Mouse (Mus musculus) v-Abl transformed pro-B cells (cell line): ENCODE measurements around the gene Spon1.

ENCODE experiments used
- in situ Hi-C, 2 experiments: fragments of 400-800 bp; cut with MboI; formaldehyde crosslinking; loops; one replicate each; pipeline ENCODE4 v1.15.1; 2025; ENCODE audit not compliant: unreplicated experiment in 2 of 2

Spon1 gene

GRCm38 (mm10) chr7:113972536-113972935 lies 206.7 kb downstream of the Spon1 start:
- in situ Hi-C loops = no loop called here

DNA sequence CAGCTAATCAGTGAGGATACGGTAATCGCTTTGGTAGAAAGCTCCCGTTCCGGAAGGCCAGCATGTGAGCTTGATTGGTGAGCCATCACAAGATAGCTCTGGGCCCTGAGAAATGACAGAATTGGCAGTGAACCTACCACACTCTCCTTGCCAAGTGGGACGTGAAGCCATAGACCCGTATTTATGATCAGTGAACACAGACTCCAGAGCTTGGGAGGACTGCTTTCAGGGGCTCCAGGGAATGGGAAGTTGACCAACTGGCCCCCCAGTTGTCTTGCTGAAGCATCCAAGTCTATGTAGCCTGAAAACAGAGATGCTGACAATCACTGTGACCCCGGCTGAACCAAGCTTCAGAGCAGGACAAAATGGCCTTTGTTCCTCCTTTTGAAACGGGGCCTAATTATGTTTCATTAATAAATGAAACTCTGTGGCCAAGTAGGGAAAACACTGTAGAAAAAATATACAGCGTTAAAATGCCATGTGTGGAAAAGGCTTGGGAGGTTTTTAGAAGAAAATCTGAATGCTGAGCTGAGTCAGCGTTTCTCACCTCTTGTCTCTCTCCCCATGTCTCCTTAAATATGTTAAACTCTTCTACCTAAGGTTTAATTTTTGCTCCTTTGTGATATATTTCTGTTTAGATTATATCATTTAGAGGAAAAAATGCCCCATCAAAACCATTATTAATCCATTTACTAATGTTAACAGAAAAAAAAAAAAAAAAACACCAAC lies 220.8 kb downstream of the Spon1 start:
- in situ Hi-C loops = no loop called here

- in situ Hi-C loops = no loop called here
Measured at GRCm38 (mm10) chr7:113988156-113988555, 222.4 kb downstream of the Spon1 start.

- in situ Hi-C loops = no loop called here
Measured at GRCm38 (mm10) chr7:113997675-113998354, 232.0 kb downstream of the Spon1 start.

GRCm38 (mm10) chr7:114004171-114004570 lies 238.4 kb downstream of the Spon1 start:
- in situ Hi-C loops = loop anchor here in 1 of 2 experiments (25.0 kb wide), 2 partner anchors 242 to 808 kb away; partner anchors contain the start of gene Spon1

DNA sequence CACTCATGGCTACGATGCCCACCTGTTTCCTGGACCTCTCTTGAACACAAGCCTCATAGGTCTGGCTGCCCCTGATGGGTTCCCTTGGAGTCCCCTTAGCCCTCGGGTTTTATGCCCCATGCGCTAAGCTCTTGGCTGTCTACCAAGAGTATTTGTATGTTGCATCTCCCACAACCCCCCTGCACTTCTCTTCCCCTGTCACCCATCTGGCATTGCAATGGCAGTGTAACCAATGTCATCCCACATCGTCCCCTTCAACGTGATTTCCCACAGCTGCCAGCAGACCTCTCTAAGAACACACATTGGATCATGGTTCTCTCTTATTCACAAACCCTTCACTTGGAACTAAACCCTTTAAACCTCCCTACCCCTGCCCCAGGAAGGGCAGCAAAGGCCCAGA lies 239.7 kb downstream of the Spon1 start:
- in situ Hi-C loops = loop anchor here in 1 of 2 experiments (25.0 kb wide), 2 partner anchors 243 to 807 kb away; partner anchors contain the start of gene Spon1

GRCm38 (mm10) chr7:114006456-114006855 lies 240.7 kb downstream of the Spon1 start:
- in situ Hi-C loops = loop anchor here in 1 of 2 experiments (25.0 kb wide), 2 partner anchors 244 to 806 kb away; partner anchors contain the start of gene Spon1

DNA sequence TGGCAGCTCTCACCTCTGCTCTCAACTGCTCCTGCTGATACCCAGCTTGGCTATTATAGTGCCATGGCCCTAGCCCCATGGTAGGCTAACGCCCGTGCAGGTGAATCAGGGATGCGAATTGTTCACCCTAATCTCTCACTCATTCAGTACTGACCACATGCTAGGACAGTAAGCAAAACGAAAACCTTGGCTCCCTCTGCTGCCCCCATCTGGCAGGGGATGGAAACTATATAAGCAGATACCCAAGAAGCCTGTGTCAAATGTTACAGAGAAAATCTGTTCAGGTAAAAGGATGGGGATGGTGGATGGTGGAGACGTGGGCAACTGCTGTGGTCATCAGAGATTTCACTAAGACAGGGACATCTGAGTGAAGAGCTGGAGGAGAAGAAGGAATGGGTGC lies 241.8 kb downstream of the Spon1 start:
- in situ Hi-C loops = loop anchor here in 1 of 2 experiments (25.0 kb wide), 2 partner anchors 245 to 805 kb away; partner anchors contain the start of gene Spon1

DNA sequence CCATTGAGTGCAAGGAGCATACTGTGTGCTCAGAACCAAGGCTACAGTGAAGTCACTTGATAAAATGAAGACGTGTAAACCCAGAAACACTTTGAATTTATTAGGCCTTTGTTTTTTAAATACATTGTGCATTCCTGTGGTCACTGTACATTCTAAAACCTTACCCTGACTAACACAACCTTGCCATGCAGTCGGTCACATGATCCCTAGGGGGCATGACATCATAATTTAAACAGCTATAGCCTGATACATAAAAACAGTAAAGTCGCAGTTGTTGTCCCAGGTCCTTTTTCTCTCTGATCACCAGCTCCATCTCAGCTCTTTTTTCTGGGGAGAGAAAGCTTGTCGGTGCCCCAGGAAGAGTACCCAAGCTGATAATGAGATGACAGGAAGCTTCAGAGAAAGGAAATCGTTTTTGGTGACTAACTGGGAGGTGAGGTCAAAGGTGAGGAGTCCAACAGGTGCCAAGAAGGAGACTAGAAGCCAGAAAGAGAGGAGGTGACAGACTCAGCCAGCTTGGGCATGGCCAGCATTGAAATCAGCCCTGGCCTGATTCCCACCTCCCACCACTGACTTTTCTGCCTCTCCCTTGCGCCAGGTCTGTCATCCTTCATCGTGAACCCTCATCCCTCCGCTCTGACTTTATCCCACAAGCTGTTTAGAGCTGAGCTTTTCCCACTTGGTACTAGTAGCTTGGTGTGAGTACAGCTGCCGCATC lies 246.1 kb downstream of the Spon1 start:
- in situ Hi-C loops = loop anchor here (10.0 to 25.0 kb wide), 4 partner anchors 250 to 867 kb away; partner anchors contain the start of gene Spon1 (in 1 of the 2)

DNA sequence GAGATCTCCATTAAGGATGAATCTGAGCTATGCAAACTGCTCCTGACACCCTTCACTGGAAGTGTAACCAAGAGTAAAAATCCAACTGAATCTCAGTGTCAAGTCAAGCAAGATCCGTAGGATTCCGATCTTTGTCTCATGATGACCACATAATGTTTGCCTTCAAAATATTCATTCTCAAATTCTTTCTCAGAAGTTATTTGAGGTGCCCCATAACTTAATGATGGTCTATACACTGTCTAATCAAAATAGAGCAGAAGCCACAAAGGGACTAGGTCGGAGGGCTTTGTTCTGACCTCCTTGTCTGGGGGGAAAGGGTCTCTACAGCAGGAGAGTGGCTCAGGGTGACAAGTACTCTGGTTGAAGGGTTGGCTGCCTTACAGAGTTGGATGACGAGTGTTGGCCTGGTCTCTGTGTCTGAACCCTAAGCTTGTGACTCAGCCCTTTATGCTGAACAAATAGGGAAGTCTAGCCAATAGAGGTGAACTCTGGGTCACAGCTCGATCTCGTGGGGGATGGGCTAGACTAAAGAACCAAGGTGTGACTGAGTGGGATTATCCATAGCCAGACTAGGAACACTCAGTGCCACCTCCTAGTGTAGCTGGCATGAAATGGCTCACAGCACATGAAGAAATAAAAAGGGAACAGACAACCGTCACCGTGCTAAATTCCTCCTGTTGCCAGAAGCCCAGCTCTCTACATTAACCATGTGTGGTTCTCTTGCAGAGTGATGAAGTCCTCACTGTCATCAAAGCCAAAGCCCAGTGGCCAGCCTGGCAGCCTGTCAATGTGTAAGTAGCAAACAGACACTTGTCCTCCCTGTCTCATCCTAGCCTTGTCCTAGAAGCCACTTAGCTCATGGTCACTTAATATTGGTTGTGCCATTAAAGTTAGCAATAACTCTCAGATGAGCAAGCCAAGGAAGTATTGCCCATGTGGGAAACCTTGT lies 250.5 kb downstream of the Spon1 start:
- in situ Hi-C loops = loop anchor here (5.0 to 25.0 kb wide), 5 partner anchors 254 to 871 kb away; partner anchors contain the start of gene Spon1 (in 1 of the 2)

DNA sequence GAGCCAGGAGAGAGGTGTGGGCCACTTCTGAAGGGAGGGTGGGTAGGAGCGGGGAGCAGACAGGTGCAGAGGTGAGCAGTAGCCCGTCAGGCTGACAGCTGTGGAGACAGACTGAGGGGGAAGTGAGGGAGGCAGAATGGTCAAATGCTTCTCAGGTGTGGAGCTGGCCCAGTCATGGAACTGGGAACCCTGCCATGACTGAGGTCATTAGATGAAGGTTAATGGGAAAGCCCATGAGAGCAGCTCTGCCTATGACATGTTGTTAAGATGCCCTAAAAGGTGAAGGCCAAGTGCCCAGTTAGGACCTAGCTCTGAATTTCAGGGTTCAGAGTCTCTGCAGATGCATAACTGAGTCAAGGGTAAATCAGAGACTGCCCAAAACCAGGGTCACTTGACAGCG lies 253.1 kb downstream of the Spon1 start:
- in situ Hi-C loops = loop anchor here (5.0 to 25.0 kb wide), 5 partner anchors 257 to 874 kb away; partner anchors contain the start of gene Spon1 (in 1 of the 2)

DNA sequence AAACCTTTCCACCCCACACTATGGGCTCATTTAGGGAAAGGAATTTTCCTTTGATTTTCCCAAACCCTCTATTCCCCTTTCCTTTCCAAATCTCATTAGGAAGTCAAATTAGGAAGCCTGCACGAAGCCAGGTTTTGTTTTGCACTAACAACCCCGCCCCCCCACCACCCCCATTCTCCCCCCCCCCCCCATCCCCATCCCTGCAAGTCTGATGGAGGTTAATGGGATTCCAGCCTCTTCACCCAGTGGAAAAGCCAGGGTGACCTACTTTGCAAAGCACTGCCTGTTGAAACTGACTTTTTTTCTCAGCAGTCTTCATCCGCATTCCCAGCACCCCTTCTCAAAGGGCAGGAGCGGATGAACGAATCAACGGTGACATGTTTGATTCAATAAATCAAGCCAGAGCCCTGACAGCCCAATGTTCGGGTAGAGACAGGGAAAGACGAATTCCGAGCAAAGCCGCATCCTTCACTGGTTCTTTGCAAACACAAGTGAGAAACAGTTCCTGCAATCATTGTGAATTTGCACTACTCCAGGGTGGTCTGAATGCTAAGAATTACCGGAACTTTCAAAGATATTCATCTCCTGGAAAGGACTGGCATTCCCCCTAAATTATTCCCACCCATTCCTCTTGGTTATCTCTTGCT lies 254.4 kb downstream of the Spon1 start:
- in situ Hi-C loops = loop anchor here (5.0 to 25.0 kb wide), 9 partner anchors 258 to 878 kb away; partner anchors contain the start of gene Spon1 (in 1 of the 2)

DNA sequence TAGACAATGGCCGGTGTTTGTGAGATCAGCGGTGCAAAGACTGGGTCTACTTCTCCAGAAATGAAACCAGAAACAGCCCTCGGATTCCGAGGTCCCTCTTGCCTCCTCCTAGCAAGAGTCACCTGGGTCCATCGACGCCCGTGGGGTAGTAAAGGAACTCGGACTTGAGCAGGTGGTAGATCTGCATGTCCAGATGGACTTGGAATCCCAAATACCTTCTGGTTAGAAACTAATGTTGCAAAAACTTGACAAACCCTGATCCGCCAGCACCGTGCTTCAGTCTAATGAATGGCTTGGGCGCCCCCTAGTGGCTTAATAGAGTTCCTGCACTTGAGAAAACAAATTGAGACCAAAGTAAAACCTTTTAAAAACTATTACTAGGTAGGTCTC lies 254.9 kb downstream of the Spon1 start:
- in situ Hi-C loops = loop anchor here (5.0 to 25.0 kb wide), 9 partner anchors 258 to 878 kb away; partner anchors contain the start of gene Spon1 (in 1 of the 2)

DNA sequence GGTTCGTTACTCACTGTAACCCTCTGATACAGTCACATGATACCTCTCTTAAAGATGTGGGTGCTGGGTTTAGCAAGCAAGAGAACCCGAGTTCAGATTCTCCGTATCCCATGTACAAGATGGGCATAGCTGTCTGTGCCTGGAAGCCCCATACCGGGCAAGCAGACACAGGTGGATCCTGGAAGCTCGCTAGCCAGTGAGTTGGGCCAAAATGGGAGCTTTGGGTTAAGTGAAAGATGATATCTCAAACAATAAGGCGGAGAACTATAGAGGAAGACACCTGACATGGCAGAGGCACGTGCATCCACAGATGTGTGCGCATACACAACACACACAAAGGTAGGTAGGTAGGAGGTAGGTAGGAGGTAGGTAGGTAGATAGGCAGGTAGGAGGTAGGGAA lies 261.1 kb downstream of the Spon1 start:
- in situ Hi-C loops = loop anchor here (10.0 kb wide), 5 partner anchors 282 to 788 kb away; no protein-coding TSS in a partner anchor

GRCm38 (mm10) chr7:114027406-114027805 lies 261.6 kb downstream of the Spon1 start:
- in situ Hi-C loops = loop anchor here (10.0 kb wide), 5 partner anchors 283 to 787 kb away; no protein-coding TSS in a partner anchor

- in situ Hi-C loops = loop anchor here (10.0 kb wide), 5 partner anchors 284 to 786 kb away; no protein-coding TSS in a partner anchor
Measured at GRCm38 (mm10) chr7:114028828-114029227, 263.0 kb downstream of the Spon1 start.

GRCm38 (mm10) chr7:114029596-114029995 lies 263.8 kb downstream of the Spon1 start:
- in situ Hi-C loops = loop anchor here (10.0 kb wide), 5 partner anchors 285 to 785 kb away; no protein-coding TSS in a partner anchor

DNA sequence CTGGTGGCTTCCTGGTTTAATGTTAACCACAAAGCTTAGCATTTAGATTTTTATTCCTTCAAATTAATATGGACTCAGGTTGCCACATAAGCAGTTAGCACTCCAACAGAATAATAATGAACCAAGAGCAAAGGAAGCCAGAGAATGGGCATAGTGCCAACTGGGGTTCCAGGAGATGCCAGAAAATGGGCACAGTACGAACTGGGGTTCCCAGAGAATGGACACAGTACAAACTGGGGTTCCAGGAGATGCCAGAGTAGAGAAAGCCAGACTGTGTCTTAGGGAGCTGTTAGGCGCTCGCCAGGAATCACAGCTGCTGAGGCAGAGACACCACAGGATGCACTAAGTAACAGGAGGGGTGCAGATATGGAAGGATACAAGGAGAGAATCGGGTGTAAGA lies 271.4 kb downstream of the Spon1 start:
- in situ Hi-C loops = no loop called here

DNA sequence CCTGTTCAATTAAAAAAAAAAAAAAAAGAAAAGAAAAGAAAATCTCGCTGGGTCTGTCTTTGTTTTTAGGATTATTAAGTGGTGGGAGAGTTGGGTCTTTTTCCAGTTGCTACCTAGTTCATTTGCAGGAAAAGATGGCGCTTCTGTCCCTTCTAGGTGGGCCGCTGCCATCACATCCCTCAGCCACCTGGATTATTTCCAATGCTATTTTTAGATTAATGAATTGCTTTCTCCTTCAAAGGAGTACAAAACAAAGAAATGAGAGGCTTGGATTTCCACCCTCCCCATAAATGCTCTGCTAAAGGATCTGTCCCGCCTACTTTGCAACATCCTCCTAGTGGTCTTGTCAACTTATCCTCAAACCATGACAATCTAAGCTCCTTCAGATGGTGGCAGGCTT lies 275.6 kb downstream of the Spon1 start:
- in situ Hi-C loops = no loop called here
